Mouse (Mus musculus): Measurements from ENCODE around the gene Reep3.

The Reep3 gene

DNA sequence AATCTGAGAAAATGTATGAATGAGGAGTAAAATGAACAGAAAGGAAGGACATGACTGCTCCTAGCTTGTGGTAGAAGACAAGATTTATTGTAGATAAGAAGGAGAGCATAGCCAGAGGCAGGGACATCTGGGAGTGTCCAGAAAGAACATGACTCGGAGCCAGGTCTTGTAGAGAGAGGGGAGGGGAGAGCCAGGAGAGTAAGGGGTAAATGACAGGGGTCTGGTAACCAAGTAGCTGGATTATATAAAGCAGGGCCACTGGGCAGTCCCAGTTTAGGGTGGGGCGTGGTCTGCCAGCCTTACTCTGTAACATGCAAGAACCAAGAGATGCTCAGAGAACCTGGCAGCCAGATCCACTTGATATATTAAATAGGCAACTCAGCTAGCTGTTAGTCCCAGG, 123.5 kb downstream of the Reep3 start:
- no peak for DNase-seq (ENCODE audit: low spot score)

DNA sequence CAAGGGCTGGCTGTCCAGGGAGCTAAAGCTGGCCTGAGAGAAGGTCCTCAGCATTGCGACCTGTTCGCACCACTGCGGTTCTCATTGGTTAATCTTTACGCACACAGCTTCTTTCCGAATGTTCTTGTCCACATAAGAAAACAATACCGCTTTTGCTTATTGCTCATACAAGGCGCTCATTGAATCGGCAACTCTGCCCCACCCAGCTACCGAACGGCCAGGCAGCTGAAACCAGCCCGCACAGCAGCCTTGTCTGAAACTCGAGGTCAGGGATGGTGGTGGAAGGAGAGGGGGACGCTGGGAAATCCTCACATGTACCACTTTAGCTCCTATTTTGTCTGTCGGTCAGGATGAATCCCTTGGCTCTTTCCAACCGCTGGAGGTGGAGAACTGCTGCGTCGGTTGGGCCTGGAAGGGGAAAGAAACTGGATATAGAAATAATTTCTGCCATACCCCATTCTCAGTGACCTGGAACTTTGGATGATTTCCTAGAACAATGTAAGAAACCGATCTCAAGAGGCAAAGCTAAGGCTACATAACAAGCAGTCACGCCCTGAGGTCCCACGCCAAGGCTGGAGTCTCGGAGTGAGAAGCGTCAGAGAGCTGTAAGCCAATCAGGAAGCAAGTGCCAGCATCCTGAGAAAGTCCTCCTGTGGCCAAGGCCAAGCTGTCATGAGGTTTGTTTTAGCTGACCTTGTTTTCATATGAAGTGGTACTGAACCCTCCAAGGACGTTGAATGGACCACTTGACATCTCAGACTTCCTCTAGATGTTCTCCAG, 126.2 kb downstream of the Reep3 start:
- DNase-seq (ENCODE audit: low spot score), result no peak

DNA sequence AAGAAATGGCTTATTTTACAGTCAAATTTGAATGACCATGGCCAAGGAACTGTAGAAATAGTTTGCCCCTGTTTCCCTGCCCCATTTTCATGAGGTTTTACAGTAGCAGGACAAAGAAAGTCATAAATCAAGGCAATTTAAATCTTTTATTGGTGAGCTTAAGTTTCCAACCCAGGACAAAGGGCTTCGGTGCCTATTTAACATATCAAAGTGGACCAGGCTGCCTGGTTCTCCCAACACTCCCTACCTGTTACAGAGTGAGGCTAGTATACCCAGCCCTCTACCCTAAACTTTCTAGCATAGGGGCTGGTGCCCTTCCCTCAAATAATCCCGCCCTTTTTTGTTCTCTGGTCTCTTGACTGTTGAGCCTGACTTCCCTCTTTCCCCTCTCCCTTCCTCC, 127.2 kb downstream of the Reep3 start:
- no peak for DNase-seq (ENCODE audit: low spot score)

DNA sequence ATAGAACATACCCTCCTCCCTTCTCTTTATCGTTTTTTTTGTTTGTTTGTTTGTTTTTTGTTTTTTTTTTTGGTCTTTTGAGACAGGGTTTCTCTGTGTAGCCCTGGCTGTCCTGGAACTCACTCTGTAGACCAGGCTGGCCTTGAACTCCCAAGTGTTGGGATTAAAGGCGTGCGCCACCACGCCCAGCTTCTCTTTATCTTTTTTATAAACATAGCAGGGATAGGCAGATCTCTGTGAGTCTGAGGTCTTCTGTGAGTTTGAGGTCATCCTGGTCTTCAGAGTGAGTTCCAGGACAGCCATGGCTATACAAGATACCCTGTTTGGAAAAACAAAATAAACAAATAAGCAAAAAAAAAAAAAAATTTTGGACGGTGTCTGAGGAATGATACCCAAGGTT, 127.7 kb downstream of the Reep3 start:
- DNase-seq (ENCODE audit: low spot score), result no peak

DNA sequence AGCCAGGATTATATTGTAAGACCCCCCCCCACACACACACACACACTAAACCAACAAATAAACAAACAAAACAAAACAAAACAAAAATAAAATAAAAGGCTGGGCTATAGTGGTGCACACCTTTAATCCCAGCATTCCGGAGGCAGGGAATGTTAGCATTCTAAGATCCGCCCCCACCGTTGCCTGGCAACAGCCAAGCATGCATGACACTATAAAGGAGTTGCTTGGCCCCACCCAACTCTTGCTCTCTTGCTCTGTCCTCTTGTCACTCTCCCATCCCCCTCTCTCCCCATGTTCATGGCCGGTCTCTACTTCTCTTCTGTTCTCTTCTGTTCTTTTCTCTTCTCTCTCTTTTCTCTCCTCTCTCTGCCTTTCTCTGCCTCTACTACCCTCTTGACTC, 128.2 kb downstream of the Reep3 start:
- DNase-seq (ENCODE audit: low spot score), result no peak

DNA sequence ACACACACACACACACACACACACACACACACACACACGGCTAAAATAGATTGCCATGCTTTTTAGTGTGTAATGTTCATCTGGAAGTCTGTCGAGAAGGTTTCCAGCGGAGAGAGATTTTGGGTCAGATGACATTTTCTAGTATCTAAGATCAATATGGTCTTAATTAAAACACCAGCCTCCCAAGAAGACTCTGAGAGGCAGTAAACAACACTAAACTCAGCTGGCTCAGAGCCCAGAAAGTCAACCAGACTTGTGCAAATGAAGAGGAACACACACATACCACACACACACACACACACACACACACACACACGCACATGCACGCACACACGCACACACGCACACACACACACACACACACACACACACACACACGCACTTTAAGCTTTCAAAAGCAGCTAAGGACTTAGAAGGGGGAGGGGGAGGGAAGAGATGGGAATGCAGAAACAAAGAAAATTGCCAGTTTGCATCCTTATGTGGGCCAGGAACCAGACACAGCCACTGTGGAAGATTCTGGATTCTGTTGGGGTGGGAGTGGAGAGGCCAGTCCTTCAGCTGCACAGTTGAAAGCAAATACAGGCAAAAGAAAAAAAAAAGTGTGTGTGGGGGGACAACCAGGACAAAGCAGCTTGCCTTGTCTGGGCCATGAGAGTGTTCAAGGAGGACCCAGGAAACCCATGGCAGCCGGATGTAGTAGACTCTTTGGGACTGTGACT, 130.2 kb downstream of the Reep3 start:
- DNase-seq (ENCODE audit: low spot score), result no peak

DNA sequence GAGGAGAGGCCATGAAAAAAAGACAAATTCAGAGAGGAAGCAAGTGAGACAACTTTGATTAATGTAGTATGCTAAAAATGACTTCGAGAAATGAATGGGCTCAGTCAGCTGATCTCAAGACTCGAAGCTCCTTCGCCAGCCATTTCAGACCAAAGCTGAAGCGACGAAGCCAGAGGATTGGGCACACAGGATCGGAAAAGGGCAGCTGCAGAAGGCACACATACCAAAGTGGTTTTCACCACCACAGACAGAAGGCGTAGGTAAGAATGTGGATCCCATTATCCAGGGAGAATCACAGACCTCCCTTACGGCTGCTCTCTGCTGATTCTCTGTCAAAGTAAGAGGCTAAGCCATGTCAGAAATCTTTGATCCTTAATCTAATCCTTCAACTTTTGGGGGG, 136.6 kb downstream of the Reep3 start:
- DNase-seq (ENCODE audit: low spot score), result no peak
